Mouse (Mus musculus) megakaryocyte, embryonic 14.5 days (primary cell): Measurements from ENCODE around the gene Fam129c. TPM values are rescaled to one million over a fixed set of nuclear protein-coding genes. Genes with fewer than 3 reads are reported as not detected.

ENCODE experiments used
- H3K27me3 ChIP-seq: replicated peaks from 2 replicates; pipeline ENCODE3; 2012; ENCODE audit warnings: inconsistent platforms
- H3K36me3 ChIP-seq: replicated peaks from 2 replicates; pipeline ENCODE3; 2012; ENCODE audit warnings: low read length, inconsistent platforms, mixed read lengths
- H3K4me1 ChIP-seq: 2 replicates; pipeline ENCODE4 v1.6.1; 2012; ENCODE audit warnings: inconsistent platforms
- H3K4me3 ChIP-seq: replicated peaks from 2 replicates; pipeline ENCODE3; 2012; ENCODE audit warnings: moderate library complexity, mild to moderate bottlenecking, inconsistent platforms
- H3K9me3 ChIP-seq: 2 replicates; pipeline ENCODE4 v1.6.1; 2012; ENCODE audit warnings: inconsistent platforms
- FLI1 ChIP-seq: IDR thresholded peaks from 2 replicates; pipeline ENCODE4 v1.6.1; 2012; ENCODE audit warnings: low read length, inconsistent platforms, mixed read lengths
- GATA1 ChIP-seq: IDR thresholded peaks from 3 replicates; pipeline ENCODE4 v1.6.1; 2012; ENCODE audit warnings: mixed read lengths, low read length, inconsistent platforms, borderline replicate concordance
- polyA plus RNA-seq: library from polyadenylated mRNA; stranded (reverse); fragments of >175 nt; gene quantifications from 2 replicates; pipeline ENCODE4 v1.2.3, GENCODE M21; 2012; ENCODE audit warnings: low replicate concordance; ENCODE audit not compliant: insufficient read depth

Fam129c gene
- polyA plus RNA-seq, 1 experiment: 2.5 TPM

DNA sequence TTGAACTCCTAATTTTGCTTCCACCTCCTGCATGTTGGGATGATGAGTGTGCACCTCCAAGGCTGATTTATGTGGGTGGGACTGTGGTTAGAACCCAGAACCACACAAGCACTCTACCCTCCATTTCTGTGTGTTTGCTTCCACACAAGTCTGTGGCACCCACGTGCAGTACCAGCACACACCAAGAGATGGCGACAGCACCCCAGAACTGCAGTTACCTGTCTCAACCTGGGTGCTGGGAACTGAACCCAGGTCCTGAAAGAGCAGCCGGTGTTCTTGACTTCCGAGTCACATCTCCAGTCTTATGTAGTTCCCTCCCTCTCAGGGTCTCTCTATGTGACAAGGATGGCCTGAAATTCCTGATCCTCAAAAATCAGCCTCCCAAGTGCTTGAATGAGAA lies 33.5 kb upstream of the Fam129c start:
- peaks cover 10% of the 10 kb centered on the region for H3K9me3 ChIP-seq
- peaks cover 2% of the 10 kb centered on the region for H3K36me3 ChIP-seq
- H3K4me1 ChIP-seq: peaks cover 60% of the 10 kb centered on the region
- H3K27me3 ChIP-seq: peaks cover 43% of the 10 kb centered on the region
- H3K4me3 ChIP-seq: no peak overlapping the region
- TF ChIP-seq GATA1 (no peak), FLI1 (no peak)

GRCm38 (mm10) chr8:71566501-71566900 lies 30.9 kb upstream of the Fam129c start, which contains the start of gene Nxnl1:
Gene Nxnl1 (minus strand): TSS chr8:71566601.
- TF ChIP-seq GATA1 (no peak), FLI1 (no peak)
- Histone ChIP-seq H3K4me3 (no peak within 1 kb of the TSS), H3K27me3 (peaks cover 64% of the 10 kb centered on the region), H3K9me3 (peaks cover 10% of the 10 kb centered on the region), H3K36me3 (peaks cover 2% of the 10 kb centered on the region), H3K4me1 (peaks cover 62% of the 10 kb centered on the region)

DNA sequence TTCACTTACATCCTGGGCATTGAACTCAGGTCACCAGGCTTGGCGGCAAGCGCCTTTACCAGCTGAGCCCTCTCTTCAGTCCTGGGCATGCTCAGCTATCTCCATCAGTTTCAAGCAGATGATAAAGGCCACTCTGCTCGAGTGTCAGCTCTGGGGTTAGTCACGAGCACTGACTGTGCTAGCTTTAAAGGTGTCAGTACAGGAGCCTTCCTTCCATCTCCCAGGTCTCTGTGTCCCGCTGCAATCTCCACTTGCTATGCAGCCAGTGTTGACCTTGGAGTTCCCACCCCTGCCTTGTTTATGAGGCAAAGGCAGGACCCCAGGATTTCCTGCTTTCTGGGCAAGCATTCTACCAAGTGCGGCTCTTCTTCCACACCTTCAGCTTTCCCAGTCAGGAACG lies 29.9 kb upstream of the Fam129c start:
- Histone ChIP-seq H3K4me1 (peaks cover 52% of the 10 kb centered on the region), H3K4me3 (no peak overlapping the region), H3K27me3 (peaks cover 63% of the 10 kb centered on the region), H3K36me3 (peaks cover 2% of the 10 kb centered on the region), H3K9me3 (peaks cover 10% of the 10 kb centered on the region)
- TF ChIP-seq GATA1 (no peak), FLI1 (no peak)

DNA sequence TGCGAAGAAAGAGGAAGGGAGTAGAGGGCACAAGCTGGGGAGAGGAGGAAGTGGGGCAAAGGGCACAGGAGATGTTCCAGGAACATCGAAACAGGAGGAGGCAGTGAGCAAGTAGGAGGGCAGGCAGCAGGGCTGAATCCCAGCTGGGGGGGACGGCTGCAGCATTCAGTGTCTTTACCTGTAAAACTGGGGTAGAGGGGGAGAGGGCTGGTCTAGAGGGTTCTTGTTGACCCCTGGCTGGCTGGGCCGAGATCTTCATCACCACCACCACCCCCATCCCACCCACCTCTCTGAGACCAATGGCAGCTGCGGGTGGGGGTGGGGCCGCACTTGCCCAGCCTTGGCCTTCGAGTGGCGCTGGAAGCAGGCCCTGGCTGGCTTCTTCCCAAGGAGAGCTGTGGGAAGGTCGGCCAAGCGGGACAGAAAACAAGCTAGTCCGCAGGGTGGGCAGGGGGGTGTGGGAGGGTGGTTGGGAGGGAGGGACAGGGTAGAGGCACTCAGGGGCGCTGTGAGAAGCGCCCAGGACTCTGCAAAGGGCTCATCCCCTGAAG lies 29.0 kb upstream of the Fam129c start, which contains the start of gene Slc27a1:
Slc27a1 (plus strand) TSS at position 496 of the 551 bp plus-strand sequence.
- TF ChIP-seq GATA1 (no peak), FLI1 (no peak)
- H3K36me3 ChIP-seq: peaks cover 2% of the 10 kb centered on the region
- peak within 1 kb of the TSS; percentile 93 for H3K4me3 ChIP-seq
- peaks cover 62% of the 10 kb centered on the region for H3K27me3 ChIP-seq
- peaks cover 10% of the 10 kb centered on the region for H3K9me3 ChIP-seq
- peaks cover 45% of the 10 kb centered on the region for H3K4me1 ChIP-seq

DNA sequence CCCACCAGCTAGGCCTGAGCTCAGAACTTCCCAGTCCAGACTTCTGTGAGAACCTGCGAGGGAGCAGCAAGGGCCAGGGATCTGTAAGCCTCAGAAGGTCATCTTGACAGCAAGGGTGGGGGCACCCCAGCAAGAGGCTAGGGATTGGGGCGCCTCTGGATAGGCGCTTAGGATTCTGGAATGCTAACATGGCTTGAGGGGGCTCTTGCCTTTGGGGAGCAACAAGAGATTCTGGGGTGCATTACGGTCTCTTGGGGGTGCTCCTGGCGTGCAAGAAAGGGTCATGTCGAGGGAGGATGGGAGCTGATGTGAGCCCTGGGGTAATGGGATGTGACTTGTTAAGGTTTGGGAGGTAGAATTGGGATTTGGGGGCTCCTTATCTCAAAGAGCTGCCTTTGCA lies 28.5 kb upstream of the Fam129c start:
- TF ChIP-seq FLI1 (no peak), GATA1 (no peak)
- Histone ChIP-seq H3K4me3 (no peak overlapping the region), H3K4me1 (peaks cover 45% of the 10 kb centered on the region), H3K9me3 (peaks cover 9% of the 10 kb centered on the region), H3K36me3 (peaks cover 2% of the 10 kb centered on the region), H3K27me3 (peaks cover 61% of the 10 kb centered on the region)

DNA sequence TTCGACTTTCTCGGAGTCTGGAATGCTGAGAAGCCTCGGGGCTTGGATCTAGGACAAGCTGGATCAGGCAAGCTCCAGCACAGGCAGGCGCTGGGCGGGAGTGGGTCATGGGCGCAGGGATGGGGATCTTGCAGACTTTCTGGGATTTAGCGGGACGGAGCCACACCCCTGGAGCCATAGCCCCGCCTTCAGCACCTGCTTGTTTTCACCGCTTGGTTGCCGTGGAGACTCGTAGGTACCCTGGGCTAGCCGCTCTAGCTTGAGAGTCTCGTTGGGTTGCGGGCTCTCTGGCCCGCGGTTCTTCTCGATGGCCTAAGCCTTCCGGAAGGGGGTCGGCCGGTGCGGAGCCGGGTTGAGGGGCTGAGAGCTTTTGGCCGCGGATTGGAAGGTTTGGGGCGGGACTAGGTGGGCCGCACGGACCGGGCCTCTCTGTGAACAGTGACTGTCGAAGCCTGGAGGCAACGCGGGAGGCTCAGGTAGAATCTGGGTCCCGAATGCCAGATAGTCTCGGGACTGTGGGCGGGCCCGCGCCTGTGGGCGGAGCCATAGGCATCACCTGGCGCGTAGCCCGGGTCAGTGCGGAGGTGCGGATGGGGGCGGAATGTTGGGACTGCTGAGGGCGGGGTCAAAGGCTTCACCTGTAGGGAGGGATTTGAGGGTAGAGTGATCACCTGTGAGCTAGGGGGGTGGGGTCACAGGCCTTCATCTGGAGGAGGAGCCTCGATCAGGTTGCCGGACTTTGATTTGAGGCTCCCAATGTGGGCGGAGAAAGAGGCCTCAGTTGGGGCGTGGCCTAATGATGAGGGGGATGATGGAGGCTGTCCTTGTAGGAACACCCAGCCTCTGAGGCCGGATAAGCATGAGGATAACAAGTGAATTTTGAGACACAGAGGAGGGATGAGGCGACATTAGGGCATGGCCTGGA lies 27.8 kb upstream of the Fam129c start:
- Histone ChIP-seq H3K4me3 (peak overlapping the region; percentile 93), H3K36me3 (no peaks in the 10 kb centered on the region), H3K4me1 (peaks cover 50% of the 10 kb centered on the region), H3K9me3 (peaks cover 3% of the 10 kb centered on the region; the same call in 1 of the 2 replicates), H3K27me3 (peaks cover 55% of the 10 kb centered on the region)
- TF ChIP-seq GATA1 (no peak), FLI1 (no peak)

- Histone ChIP-seq H3K9me3 (no peaks in the 10 kb centered on the region), H3K36me3 (no peaks in the 10 kb centered on the region), H3K4me3 (peak overlapping the region; percentile 93), H3K27me3 (peaks cover 51% of the 10 kb centered on the region), H3K4me1 (peaks cover 58% of the 10 kb centered on the region)
- TF ChIP-seq GATA1: no peak
- no peak for TF ChIP-seq FLI1
Measured at GRCm38 (mm10) chr8:71570291-71570954, 27.0 kb upstream of the Fam129c start.

- Histone ChIP-seq H3K27me3 (peaks cover 39% of the 10 kb centered on the region), H3K4me1 (peaks cover 56% of the 10 kb centered on the region), H3K36me3 (no peaks in the 10 kb centered on the region), H3K4me3 (no peak overlapping the region), H3K9me3 (no peaks in the 10 kb centered on the region)
- TF ChIP-seq FLI1 (no peak), GATA1 (no peak)
Measured at GRCm38 (mm10) chr8:71572077-71572476, 25.4 kb upstream of the Fam129c start.

DNA sequence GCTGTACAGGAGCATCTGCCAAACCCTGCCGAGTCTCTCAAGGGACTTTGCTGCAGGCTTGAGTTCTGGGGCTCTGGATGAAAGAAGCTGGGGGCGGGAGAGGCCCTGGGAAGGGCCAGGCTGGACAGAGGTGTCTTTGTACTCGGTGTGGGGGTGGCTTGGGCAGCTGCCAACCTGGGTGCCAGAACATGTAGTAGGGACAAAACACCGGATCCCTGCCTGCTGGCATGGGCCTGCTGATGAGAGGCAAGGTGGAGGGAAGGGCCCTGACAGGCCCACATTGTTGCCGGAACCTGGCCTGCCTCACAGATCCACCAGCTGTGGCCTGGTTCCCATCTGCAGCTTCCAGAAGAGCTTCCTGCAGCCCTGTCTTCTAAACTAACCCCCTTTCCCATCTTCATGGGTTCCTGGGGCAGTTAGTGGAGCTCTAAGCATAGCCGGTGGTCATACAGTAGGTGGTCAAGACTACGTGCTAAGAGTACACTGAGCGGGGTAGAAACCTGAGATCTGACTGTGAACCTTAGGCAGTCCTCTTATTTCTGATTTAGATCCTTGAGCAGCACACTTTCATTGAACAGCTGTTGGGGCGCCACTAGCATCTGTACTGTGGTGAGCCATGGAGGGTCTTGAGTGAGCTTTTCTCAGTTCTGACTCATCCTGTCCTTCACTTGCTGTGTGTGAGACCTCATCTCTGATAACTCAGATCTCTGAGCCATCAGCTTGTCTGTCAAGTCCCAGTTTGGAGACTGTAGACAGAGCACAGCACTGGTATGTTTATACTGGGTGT lies 24.4 kb upstream of the Fam129c start:
- TF ChIP-seq GATA1 (no peak), FLI1 (no peak)
- H3K27me3 ChIP-seq: peaks cover 33% of the 10 kb centered on the region
- no peak overlapping the region for H3K4me3 ChIP-seq
- H3K4me1 ChIP-seq: peaks cover 60% of the 10 kb centered on the region
- H3K9me3 ChIP-seq: no peaks in the 10 kb centered on the region
- H3K36me3 ChIP-seq: no peaks in the 10 kb centered on the region
